Mouse (Mus musculus) kidney, postnatal 4 days (tissue): Measurements from ENCODE around the gene Twf1.

Source experiments
- DNase-seq, 2 experiments: peaks; one replicate each; pipeline ENCODE4 v3.0.0; 2021; ENCODE audit warnings: mixed read lengths in 2 of 2

Gene Twf1

GRCm38 (mm10) chr15:94571501-94571900 is 18.2 kb downstream of the Twf1 start:
- DNase-seq, result no peak

GRCm38 (mm10) chr15:94568496-94569182 is 21.1 kb downstream of the Twf1 start:
- no peak for DNase-seq

GRCm38 (mm10) chr15:94565854-94566253 is 23.8 kb downstream of the Twf1 start:
- DNase-seq, result no peak

- DNase-seq, result no peak
Measured at GRCm38 (mm10) chr15:94564909-94565308, 24.8 kb downstream of the Twf1 start.

- DNase-seq, result no peak
Measured at GRCm38 (mm10) chr15:94558895-94559656, 30.6 kb downstream of the Twf1 start.

- DNase-seq, result peak; percentile 93 to 95
Measured at GRCm38 (mm10) chr15:94557442-94557841, 32.2 kb downstream of the Twf1 start.

- no peak for DNase-seq
Measured at GRCm38 (mm10) chr15:94553536-94553935, 36.2 kb downstream of the Twf1 start.

GRCm38 (mm10) chr15:94544844-94545243 is 44.8 kb downstream of the Twf1 start:
- no peak for DNase-seq

GRCm38 (mm10) chr15:94544052-94544636 is 45.5 kb downstream of the Twf1 start:
- DNase-seq, result no peak

GRCm38 (mm10) chr15:94543409-94544051 is 46.2 kb downstream of the Twf1 start, which contains the start of the genes Pus7l and Irak4:
Pus7l (minus strand) TSS chr15:94543547.
Irak4 (plus strand) TSS chr15:94543643.
- peak; percentile 94 to 96 for DNase-seq

GRCm38 (mm10) chr15:94542567-94543408 is 46.9 kb downstream of the Twf1 start:
- DNase-seq, result no peak

GRCm38 (mm10) chr15:94539296-94539695 is 50.4 kb downstream of the Twf1 start:
- DNase-seq, result no peak

- no peak for DNase-seq
Measured at GRCm38 (mm10) chr15:94535521-94535920, 54.2 kb downstream of the Twf1 start.

- DNase-seq, result no peak
Measured at GRCm38 (mm10) chr15:94532956-94533355, 56.7 kb downstream of the Twf1 start.

GRCm38 (mm10) chr15:94532306-94532705 is 57.4 kb downstream of the Twf1 start:
- DNase-seq, result no peak

- no peak for DNase-seq
Measured at GRCm38 (mm10) chr15:94530519-94530918, 59.2 kb downstream of the Twf1 start.
